In genomic region chrX:52626963-52627716, GRCm38 (mm10) we compare ENCODE assay signal across 18 mouse cellular contexts. TPM values are rescaled to one million over a fixed set of nuclear protein-coding genes. Genes with fewer than 3 reads are reported as not detected.
DNase-seq lines count a peak whose midpoint lies in the region; ATAC-seq and TF ChIP-seq lines count a peak whose summit lies in the region.
"Had no signal": no experiment of that assay in that cellular context is flagged by ENCODE, and none has a peak within 500 bp of the region (broad histone marks: within the 10 kb centered on the region; RNA-seq: fewer than 3 reads in every experiment).

No protein-coding gene starts in this region.

- WGBS in heart, postnatal 0 days, result 57% methylated on average over 6 of the region's 6 CpGs
- WGBS in lung, postnatal 0 days, result 42% methylated on average over 6 of the region's 6 CpGs
- 29% methylated on average over 5 of the region's 6 CpGs for WGBS in embryonic facial prominence, embryonic 15.5 days
- 35% methylated on average over 6 of the region's 6 CpGs for WGBS in limb, embryonic 15.5 days
- WGBS in cerebellum, adult 2 months, result 63% methylated on average over 5 of the region's 6 CpGs

- no peaks in the 10 kb centered on the region for H3K4me1 ChIP-seq in heart, postnatal 0 days (ENCODE audit: control insufficient read depth, insufficient read depth)
- no peaks in the 10 kb centered on the region for H3K4me1 ChIP-seq in lung, postnatal 0 days (ENCODE audit: insufficient read depth, low read depth, low read length)
- H3K4me1 ChIP-seq in embryonic facial prominence, embryonic 15.5 days, result peaks cover 8% of the 10 kb centered on the region; the same call in 1 of the 2 replicates
- H3K4me1 ChIP-seq in limb, embryonic 15.5 days, result peaks cover 3% of the 10 kb centered on the region; the same call in 1 of the 2 replicates
- H3K4me1 ChIP-seq in cerebellum, adult 2 months (ENCODE audit: control insufficient read depth, insufficient read depth, low read length), result no peaks in the 10 kb centered on the region

- intact Hi-C loops in heart, postnatal 14 days (cut with DNase I), result no loop called here

- H3K4me2 ChIP-seq in heart, postnatal 0 days (ENCODE audit: low read depth, low read length), result no peak overlapping the region
- no peak overlapping the region for H3K4me2 ChIP-seq in lung, postnatal 0 days (replicated peaks; ENCODE audit: low read depth, low read length)
- no peak overlapping the region for H3K4me2 ChIP-seq in embryonic facial prominence, embryonic 15.5 days (replicated peaks)
- no peak overlapping the region for H3K4me2 ChIP-seq in limb, embryonic 15.5 days
- H3K4me2 ChIP-seq: midbrain, embryonic 12.5 days had no signal

- no peak overlapping the region for H3K4me3 ChIP-seq in heart, postnatal 0 days (ENCODE audit: low read depth, low read length)
- H3K4me3 ChIP-seq in lung, postnatal 0 days (ENCODE audit: low read depth, low read length), result no peak overlapping the region
- no peak overlapping the region for H3K4me3 ChIP-seq in embryonic facial prominence, embryonic 15.5 days (replicated peaks)
- no peak overlapping the region for H3K4me3 ChIP-seq in limb, embryonic 15.5 days
- no peak overlapping the region for H3K4me3 ChIP-seq in cerebellum, adult 2 months (replicated peaks; ENCODE audit: insufficient read depth, low read depth, low read length)
- H3K4me3 ChIP-seq: midbrain, embryonic 12.5 days; myocyte had no signal

- no peak for DNase-seq in heart, postnatal 0 days (ENCODE audit: low spot score)
- no peak for DNase-seq in heart, postnatal 14 days
- DNase-seq in lung, postnatal 0 days (ENCODE audit: low spot score), result no peak
- DNase-seq in lung, postnatal 36 days, result no peak
- DNase-seq in adrenal gland, adult 2 months, result no peak
- no peak for DNase-seq in cerebellum, adult 2 months
- DNase-seq: adrenal gland, adult 8-10 months; cerebellum, adult 18-20 months; forebrain, postnatal 0 days; gastrocnemius, postnatal 14 days; left cerebral cortex, postnatal 4 days; retina, postnatal 1 day; thymus, postnatal 14 days had no signal

- no peaks in the 10 kb centered on the region for H3K36me3 ChIP-seq in heart, postnatal 0 days (replicated peaks; ENCODE audit: control insufficient read depth, insufficient read depth, low read length)
- H3K36me3 ChIP-seq in lung, postnatal 0 days (ENCODE audit: insufficient read depth, low read length), result no peaks in the 10 kb centered on the region
- no peaks in the 10 kb centered on the region for H3K36me3 ChIP-seq in embryonic facial prominence, embryonic 15.5 days
- H3K36me3 ChIP-seq in limb, embryonic 15.5 days, result no peaks in the 10 kb centered on the region
- H3K36me3 ChIP-seq: G1E; midbrain, embryonic 12.5 days had no signal

- H3K27ac ChIP-seq in heart, postnatal 0 days (ENCODE audit: low read depth), result peak overlapping the region; percentile 11; the same call in 1 of the 2 replicates
- H3K27ac ChIP-seq in lung, postnatal 0 days (ENCODE audit: low read length), result no peak overlapping the region; the same call in 1 of the 2 replicates
- peak overlapping the region; percentile 72 for H3K27ac ChIP-seq in embryonic facial prominence, embryonic 15.5 days (replicated peaks)
- peak overlapping the region; percentile 59 for H3K27ac ChIP-seq in limb, embryonic 15.5 days
- H3K27ac ChIP-seq in cerebellum, adult 2 months (ENCODE audit: insufficient read depth, low read length), result no peak overlapping the region
- H3K27ac ChIP-seq: midbrain, embryonic 12.5 days had no signal

- ATAC-seq in heart, postnatal 0 days (ENCODE audit: insufficient read depth, low read depth), result no peak
- ATAC-seq in lung, postnatal 0 days, result peak; percentile 53; the same call in 1 of the 2 replicates
- ATAC-seq in embryonic facial prominence, embryonic 15.5 days (ENCODE audit: insufficient number of reproducible peaks, low FRiP score, low TSS enrichment, low read depth), result peak; percentile 65; the same call in 1 of the 2 replicates
- ATAC-seq in limb, embryonic 15.5 days (ENCODE audit: insufficient number of reproducible peaks, low FRiP score, low TSS enrichment, low read depth), result no peak
- ATAC-seq: forebrain, postnatal 0 days had no signal

- no peak for TF ChIP-seq EP300 in heart, postnatal 0 days (IDR thresholded peaks at IDR 0.05; ENCODE audit: low read depth)
- no peak for TF ChIP-seq EP300 in lung, postnatal 0 days (IDR thresholded peaks at IDR 0.05)

- TF ChIP-seq CTCF in heart, postnatal 0 days (IDR thresholded peaks at IDR 0.05; ENCODE audit: low read depth), result no peak
- no peak for TF ChIP-seq CTCF in lung, postnatal 0 days (IDR thresholded peaks at IDR 0.05)
- no peak for TF ChIP-seq CTCF in cerebellum, adult 2 months (IDR thresholded peaks at IDR 0.05; ENCODE audit: borderline replicate concordance, insufficient read depth, low read depth, low read length)

- no peak for TF ChIP-seq POLR2A in cerebellum, adult 2 months (IDR thresholded peaks at IDR 0.05; ENCODE audit: borderline replicate concordance, insufficient read depth, low read length)

- H3K9me3 ChIP-seq in heart, postnatal 0 days (replicated peaks; ENCODE audit: control insufficient read depth, low read length), result no peaks in the 10 kb centered on the region
- no peaks in the 10 kb centered on the region for H3K9me3 ChIP-seq in lung, postnatal 0 days (ENCODE audit: low read length)
- no peaks in the 10 kb centered on the region for H3K9me3 ChIP-seq in embryonic facial prominence, embryonic 15.5 days (replicated peaks)
- H3K9me3 ChIP-seq in limb, embryonic 15.5 days, result no peaks in the 10 kb centered on the region
- H3K9me3 ChIP-seq: G1E; midbrain, embryonic 12.5 days had no signal

- H3K9ac ChIP-seq in heart, postnatal 0 days (replicated peaks; ENCODE audit: low read depth, low read length), result no peak overlapping the region
- H3K9ac ChIP-seq in lung, postnatal 0 days (replicated peaks; ENCODE audit: low read depth), result no peak overlapping the region
- H3K9ac ChIP-seq in embryonic facial prominence, embryonic 15.5 days, result no peak overlapping the region
- H3K9ac ChIP-seq in limb, embryonic 15.5 days, result no peak overlapping the region
- H3K9ac ChIP-seq: forebrain, postnatal 0 days; midbrain, embryonic 12.5 days had no signal

- no peaks in the 10 kb centered on the region for H3K27me3 ChIP-seq in heart, postnatal 0 days (ENCODE audit: control insufficient read depth, insufficient read depth, low read length)
- H3K27me3 ChIP-seq in lung, postnatal 0 days (replicated peaks; ENCODE audit: insufficient read depth, low read length), result no peaks in the 10 kb centered on the region
- no peaks in the 10 kb centered on the region for H3K27me3 ChIP-seq in embryonic facial prominence, embryonic 15.5 days
- no peaks in the 10 kb centered on the region for H3K27me3 ChIP-seq in limb, embryonic 15.5 days
- no peaks in the 10 kb centered on the region for H3K27me3 ChIP-seq in cerebellum, adult 2 months (ENCODE audit: control insufficient read depth, insufficient read depth, low read length)

RNA-seq across cellular contexts. Expression of gene Gpc3, which starts 13.4 kb away (rescaled TPM):
- total RNA-seq in heart, postnatal 0 days (2014; rRNA removed; ENCODE audit: low replicate concordance), result 45.1 and 64.9 TPM in 2 replicates
- 140 and 147 TPM in 2 replicates for polyA plus RNA-seq in heart, postnatal 0 days (2015; fragmentation: Nextera tagmentation; extraction: Ambion mirVana)
- 10 to 100 TPM; 35.0 to 35.3 TPM for total RNA-seq in heart, postnatal 14 days (2021)
- polyA plus RNA-seq in lung, postnatal 0 days (2015; fragmentation: Nextera tagmentation; extraction: Ambion mirVana), result 294 and 318 TPM in 2 replicates
- 580 and 582 TPM in 2 replicates for polyA plus RNA-seq in embryonic facial prominence, embryonic 15.5 days (2015; fragmentation: Nextera tagmentation; extraction: Ambion mirVana)
- 744 and 768 TPM in 2 replicates for polyA plus RNA-seq in limb, embryonic 15.5 days (2015; fragmentation: Nextera tagmentation; extraction: Ambion mirVana)
- total RNA-seq in adrenal gland, adult 2 months (2021), result 10 to 100 TPM; 43.7 to 81.7 TPM
- polyA plus RNA-seq in adrenal gland, adult 2 months (2012; rRNA removed), result 30.9 and 33.7 TPM in 2 replicates
- polyA plus RNA-seq in cerebellum, adult 2 months (2012; rRNA removed), result 2.6 and 2.8 TPM in 2 replicates
- polyA plus RNA-seq: G1E, myocyte had no signal

Comparison
In these comparisons a context has a peak if more than half of its experiments do, and no peak if none do; other contexts are left out.
1. ATAC-seq: peak in lung, postnatal 0 days (single experiment) and embryonic facial prominence, embryonic 15.5 days (single experiment); none in heart, postnatal 0 days (single experiment) and limb, embryonic 15.5 days (single experiment).
2. H3K27ac ChIP-seq: peak in heart, postnatal 0 days (single experiment), embryonic facial prominence, embryonic 15.5 days (single experiment) and limb, embryonic 15.5 days (single experiment); none in lung, postnatal 0 days (single experiment) and cerebellum, adult 2 months (single experiment).